Mouse (Mus musculus) CH12.LX (cell line): Measurements from ENCODE around the gene Dclk1.

Experiments
- CTCF ChIP-seq, 2 experiments: IDR thresholded peaks in 1 of 2; conservative IDR thresholded peaks in 1 of 2; 2 replicates each; pipeline ENCODE4 v1.5.1; 2011 to 2012; ENCODE audit warnings: low read depth in 2 of 2, low read length in 2 of 2, improper control_type of control experiment in 1 of 2, inconsistent platforms in 1 of 2, mild to moderate bottlenecking in 1 of 2, moderate library complexity in 1 of 2
- ELF1 ChIP-seq: IDR thresholded peaks from 2 replicates; pipeline ENCODE4 v1.6.1; 2014; ENCODE audit warnings: low read depth, mild to moderate bottlenecking, inconsistent platforms, low read length, improper control_type of control experiment
- GABPA ChIP-seq: IDR thresholded peaks from 2 replicates; pipeline ENCODE4 v1.6.1; 2012; ENCODE audit warnings: low read depth, low read length, improper control_type of control experiment, inconsistent platforms; ENCODE audit not compliant: insufficient replicate concordance
- IRF4 ChIP-seq: IDR thresholded peaks from 2 replicates; pipeline ENCODE4 v1.6.1; 2014; ENCODE audit warnings: low read depth, mild to moderate bottlenecking, inconsistent platforms, low read length, improper control_type of control experiment
- KAT2A ChIP-seq: IDR thresholded peaks from 2 replicates; pipeline ENCODE4 v1.6.1; 2012; ENCODE audit warnings: low read length, improper control_type of control experiment, inconsistent platforms; ENCODE audit not compliant: insufficient replicate concordance
- MAZ ChIP-seq: IDR thresholded peaks from 2 replicates; pipeline ENCODE4 v1.6.1; 2012; ENCODE audit warnings: low read depth, mild to moderate bottlenecking, inconsistent platforms, low read length, improper control_type of control experiment, moderate library complexity
- NELFE ChIP-seq: IDR thresholded peaks from 2 replicates; pipeline ENCODE4 v1.6.1; 2011; ENCODE audit warnings: low read depth, low read length, improper control_type of control experiment
- PAX5 ChIP-seq: IDR thresholded peaks from 2 replicates; pipeline ENCODE4 v1.6.1; 2012; ENCODE audit warnings: low read length, inconsistent platforms, mixed read lengths
- POLR2A ChIP-seq: IDR thresholded peaks from 2 replicates; pipeline ENCODE4 v1.6.1; 2011; ENCODE audit warnings: low read depth, mild to moderate bottlenecking, improper control_type of control experiment, low read length
- POLR2AphosphoS2 ChIP-seq: IDR thresholded peaks from 2 replicates; pipeline ENCODE4 v1.6.1; 2011; ENCODE audit warnings: low read depth, low read length, improper control_type of control experiment
- SIN3A ChIP-seq: IDR thresholded peaks from 2 replicates; pipeline ENCODE4 v1.6.1; 2012; ENCODE audit warnings: low read length, improper control_type of control experiment, inconsistent platforms
- ZMIZ1 ChIP-seq: IDR thresholded peaks from 2 replicates; pipeline ENCODE4 v1.6.1; 2012; ENCODE audit warnings: low read depth, mild to moderate bottlenecking, inconsistent platforms, low read length, improper control_type of control experiment
- ZNF384 ChIP-seq: IDR thresholded peaks from 2 replicates; pipeline ENCODE4 v1.6.1; 2012; ENCODE audit warnings: low read depth, low read length, improper control_type of control experiment, inconsistent platforms

DNA sequence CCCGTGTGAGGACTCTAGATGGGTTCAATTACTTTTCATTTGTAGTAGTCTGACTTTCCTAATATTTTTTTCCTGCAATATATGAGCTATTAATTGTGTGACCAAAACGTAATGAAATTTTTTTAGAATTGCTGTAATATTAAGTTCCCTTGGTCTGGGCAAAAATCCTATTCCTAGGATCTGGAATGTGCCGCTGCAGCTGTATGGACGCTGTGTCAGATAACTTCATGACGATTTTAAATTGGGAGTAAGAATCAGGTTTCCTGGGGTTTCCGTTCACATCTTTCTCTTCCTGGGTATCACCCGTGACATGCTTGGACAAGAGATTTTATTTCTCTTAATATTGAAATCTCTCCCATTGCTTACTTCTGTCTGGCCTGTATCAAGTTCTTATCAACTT, 253.1 kb downstream of the Dclk1 start:
- no peak for TF ChIP-seq CTCF (conservative IDR thresholded peaks at IDR 0.05 in 1 of 2, IDR thresholded peaks at IDR 0.05 in 1 of 2; ENCODE audit: low read depth in 2 of 2, low read length in 2 of 2)
- no peak for TF ChIP-seq GABPA
- no peak for TF ChIP-seq ELF1
- no peak for TF ChIP-seq PAX5
- TF ChIP-seq POLR2A = no peak
- TF ChIP-seq ZNF384 = no peak
- TF ChIP-seq IRF4 = no peak
- TF ChIP-seq KAT2A = no peak
- TF ChIP-seq POLR2AphosphoS2 = no peak
- no peak for TF ChIP-seq MAZ
- no peak for TF ChIP-seq ZMIZ1
- no peak for TF ChIP-seq NELFE
- no peak for TF ChIP-seq SIN3A
